Mouse (Mus musculus): ENCODE data around the gene Slc16a3. TPM values are rescaled to one million over a fixed set of nuclear protein-coding genes. Genes with fewer than 3 reads are reported as not detected.

The Slc16a3 gene
- polyA plus RNA-seq, 1 experiment from 2014 or later = 55.5 TPM

DNA sequence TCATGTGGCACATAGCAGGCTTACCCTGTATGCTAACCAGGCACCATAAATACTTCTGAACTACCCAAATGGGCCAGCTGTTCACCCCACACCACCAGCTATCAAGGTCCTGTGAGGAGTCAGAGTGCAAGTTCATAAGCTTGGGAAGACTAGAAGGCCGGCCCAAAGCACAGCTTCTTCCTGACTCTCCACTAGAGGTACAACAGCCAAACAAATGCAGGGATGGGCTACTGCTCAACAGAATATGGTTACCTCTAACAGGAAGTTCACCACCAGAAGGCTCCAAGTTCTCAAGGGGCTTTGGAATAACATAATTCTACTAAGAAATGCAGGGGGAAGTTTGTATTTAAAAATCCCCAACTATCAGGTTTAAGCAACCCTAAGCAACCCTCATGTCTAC, 41.2 kb downstream of the Slc16a3 start:
- DNase-seq (ENCODE audit: low spot score) = no peak
- Histone ChIP-seq H3K9ac (ENCODE audit: low read length) (peak overlapping the region; percentile 100), H3K4me3 (ENCODE audit: low read depth, low read length) (peak overlapping the region; percentile 100), H3K9me3 (ENCODE audit: control insufficient read depth, low read length) (no peaks in the 10 kb centered on the region), H3K27me3 (ENCODE audit: control insufficient read depth, insufficient read depth, low read length) (no peaks in the 10 kb centered on the region), H3K36me3 (ENCODE audit: control insufficient read depth, insufficient read depth, low read length) (no peaks in the 10 kb centered on the region; the same call in 1 of the 2 replicates), H3K4me1 (replicated peaks; ENCODE audit: control insufficient read depth, insufficient read depth, low read length) (peaks cover 14% of the 10 kb centered on the region), H3K27ac (ENCODE audit: low read depth, low read length) (no peak overlapping the region), H3K4me2 (ENCODE audit: low read depth, low read length, severe bottlenecking) (peak overlapping the region; percentile 73)
- ATAC-seq (replicated peaks; ENCODE audit: low FRiP score) = no peak
- 46% methylated on average over 1 of the region's 1 CpGs for WGBS

DNA sequence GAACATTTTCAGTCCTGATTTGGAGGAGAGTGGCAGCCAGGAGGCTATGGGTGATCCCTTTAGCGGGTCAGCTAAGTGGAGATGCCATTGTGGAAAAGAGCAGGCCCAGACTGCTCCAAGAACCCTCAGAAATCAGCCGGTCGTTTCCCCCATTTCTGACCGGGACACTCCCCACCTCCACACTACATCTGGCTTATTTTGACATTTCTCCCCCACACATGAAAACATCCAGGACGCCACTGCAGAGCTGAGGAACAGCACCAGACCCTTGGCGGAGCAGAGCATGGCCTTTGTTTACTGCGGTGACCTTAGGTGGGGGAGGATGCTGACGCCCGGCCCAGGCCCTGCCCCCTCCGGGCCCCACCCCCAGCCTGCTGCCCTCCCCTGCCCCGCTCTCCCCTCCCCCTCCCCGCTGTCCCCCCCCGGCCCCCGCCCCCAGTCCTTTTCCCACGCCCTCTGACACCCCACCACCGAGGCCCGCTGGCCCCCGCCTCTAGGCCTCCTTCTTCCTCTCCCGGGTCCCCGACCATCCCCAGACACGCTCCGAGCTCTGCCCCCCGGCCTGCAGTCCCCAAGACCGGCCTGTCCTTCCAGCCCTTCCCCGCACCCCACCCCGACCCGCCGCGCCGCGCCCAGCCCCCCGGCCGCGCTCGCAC, 42.0 kb downstream of the Slc16a3 start:
- H3K9me3 ChIP-seq (ENCODE audit: control insufficient read depth, low read length) = no peaks in the 10 kb centered on the region

DNA sequence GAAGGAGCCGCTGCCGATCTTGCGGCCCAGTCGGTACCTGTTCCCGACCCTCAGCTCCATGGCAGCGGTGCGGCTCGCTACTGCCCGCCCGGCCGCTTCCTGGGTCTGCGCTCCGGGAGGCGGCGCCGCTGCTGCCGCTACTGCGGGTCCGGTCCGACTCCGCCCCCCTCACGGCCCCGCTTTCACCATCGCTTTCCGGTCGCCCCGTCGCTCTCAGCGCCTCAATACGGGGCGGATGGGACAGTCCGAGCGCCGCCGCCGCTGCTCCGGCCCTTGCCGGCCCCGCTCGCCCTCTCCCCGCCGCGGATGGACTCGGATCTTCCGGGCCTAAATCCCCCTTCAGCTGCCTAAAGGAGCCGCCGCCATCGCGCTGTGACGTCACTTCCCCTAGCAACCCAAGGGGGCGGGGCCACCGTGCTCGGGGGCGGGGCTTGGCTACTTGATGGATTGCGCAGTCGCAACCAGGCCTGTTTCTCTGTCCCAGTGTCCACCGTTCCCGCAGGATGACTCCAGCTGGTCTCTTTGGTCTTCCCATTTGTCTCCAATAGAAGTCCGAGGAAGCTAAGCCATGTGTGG, 42.8 kb downstream of the Slc16a3 start, which contains the start of gene Csnk1d:
Gene Csnk1d, minus strand, starts transcription at position 380 of the 576 bp plus-strand sequence.
- Histone ChIP-seq H3K27ac (ENCODE audit: low read depth, low read length) (peak within 1 kb of the TSS; percentile 95), H3K9me3 (ENCODE audit: control insufficient read depth, low read length) (no peaks in the 10 kb centered on the region), H3K4me3 (ENCODE audit: low read depth, low read length) (peak within 1 kb of the TSS; percentile 100), H3K27me3 (ENCODE audit: control insufficient read depth, insufficient read depth, low read length) (no peaks in the 10 kb centered on the region), H3K9ac (ENCODE audit: low read length) (peak within 1 kb of the TSS; percentile 100), H3K4me1 (replicated peaks; ENCODE audit: control insufficient read depth, insufficient read depth, low read length) (peaks cover 14% of the 10 kb centered on the region), H3K36me3 (ENCODE audit: control insufficient read depth, insufficient read depth, low read length) (no peaks in the 10 kb centered on the region; the same call in 1 of the 2 replicates), H3K4me2 (ENCODE audit: low read depth, low read length, severe bottlenecking) (peak within 1 kb of the TSS; percentile 73)
- WGBS = under 1% methylated on average over 51 of the region's 59 CpGs
- DNase-seq (ENCODE audit: low spot score) (peak; percentile 100), ATAC-seq (replicated peaks; ENCODE audit: low FRiP score) (peak; percentile 85)

More for the DNA sequence above, 42.0 kb downstream of the Slc16a3 start:
- H3K27me3 ChIP-seq (ENCODE audit: control insufficient read depth, insufficient read depth, low read length) = no peaks in the 10 kb centered on the region
- under 1% methylated on average over 27 of the region's 35 CpGs for WGBS
- ATAC-seq (replicated peaks; ENCODE audit: low FRiP score) (peak; percentile 52), DNase-seq (ENCODE audit: low spot score) (peak; percentile 79)
- peak overlapping the region; percentile 100 for H3K9ac ChIP-seq (ENCODE audit: low read length)
- peak overlapping the region; percentile 95 for H3K27ac ChIP-seq (ENCODE audit: low read depth, low read length)
- no peaks in the 10 kb centered on the region; the same call in 1 of the 2 replicates for H3K36me3 ChIP-seq (ENCODE audit: control insufficient read depth, insufficient read depth, low read length)
- peaks cover 14% of the 10 kb centered on the region for H3K4me1 ChIP-seq (replicated peaks; ENCODE audit: control insufficient read depth, insufficient read depth, low read length)
- peak overlapping the region; percentile 73 for H3K4me2 ChIP-seq (ENCODE audit: low read depth, low read length, severe bottlenecking)
- H3K4me3 ChIP-seq (ENCODE audit: low read depth, low read length) = peak overlapping the region; percentile 100

DNA sequence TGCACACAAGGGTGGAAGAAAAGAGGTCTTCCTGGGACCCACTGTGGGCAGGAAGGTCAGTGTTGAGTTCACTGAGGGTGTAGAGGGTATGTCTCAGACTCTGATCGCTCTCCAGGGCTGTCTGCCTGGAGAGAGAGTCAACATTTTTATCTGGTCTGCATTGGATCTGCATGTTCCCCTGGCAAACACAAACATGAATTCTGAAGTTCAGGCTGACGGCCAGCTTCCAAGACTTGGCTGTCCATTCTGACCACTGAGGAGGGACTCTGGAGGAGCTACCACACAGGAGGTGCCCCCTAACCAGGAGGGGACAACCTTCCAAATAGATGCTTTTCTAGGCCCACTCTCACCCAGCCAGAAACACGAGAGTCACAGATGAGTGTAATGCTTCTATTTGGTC, 43.5 kb downstream of the Slc16a3 start:
- peak overlapping the region; percentile 25; the same call in 1 of the 2 replicates for H3K27ac ChIP-seq (ENCODE audit: low read depth, low read length)
- no peaks in the 10 kb centered on the region for H3K9me3 ChIP-seq (ENCODE audit: control insufficient read depth, low read length)
- peak overlapping the region; percentile 73 for H3K4me2 ChIP-seq (ENCODE audit: low read depth, low read length, severe bottlenecking)
- peak overlapping the region; percentile 100 for H3K4me3 ChIP-seq (ENCODE audit: low read depth, low read length)
- WGBS = 86% methylated on average over 3 of the region's 3 CpGs
- no peaks in the 10 kb centered on the region for H3K27me3 ChIP-seq (ENCODE audit: control insufficient read depth, insufficient read depth, low read length)
- H3K4me1 ChIP-seq (replicated peaks; ENCODE audit: control insufficient read depth, insufficient read depth, low read length) = peaks cover 14% of the 10 kb centered on the region
- no peaks in the 10 kb centered on the region for H3K36me3 ChIP-seq (ENCODE audit: control insufficient read depth, insufficient read depth, low read length)
- ATAC-seq (replicated peaks; ENCODE audit: low FRiP score) (peak; percentile 4; the same call in 1 of the 2 replicates), DNase-seq (ENCODE audit: low spot score) (no peak)
- H3K9ac ChIP-seq (ENCODE audit: low read length) = peak overlapping the region; percentile 100

DNA sequence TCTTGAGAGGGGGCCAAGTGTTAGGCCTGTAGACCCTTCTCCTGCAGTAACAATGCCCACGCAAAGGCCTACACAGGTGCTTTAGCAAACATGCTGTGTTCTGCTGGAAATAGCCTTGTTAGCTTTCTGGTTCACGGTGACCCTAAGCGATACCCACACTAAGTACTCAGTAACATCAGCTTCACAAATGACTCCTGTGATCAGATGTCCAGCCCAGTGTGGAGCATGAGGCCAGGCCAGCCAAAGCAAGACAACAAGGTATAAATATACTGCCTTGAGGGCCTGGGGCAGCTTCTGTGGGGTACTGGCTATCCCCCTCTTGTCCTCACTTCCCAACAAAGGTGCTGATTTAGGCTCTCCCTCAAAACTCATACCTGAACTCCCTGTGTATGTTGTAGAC, 44.8 kb downstream of the Slc16a3 start:
- Histone ChIP-seq H3K27me3 (ENCODE audit: control insufficient read depth, insufficient read depth, low read length) (no peaks in the 10 kb centered on the region), H3K9me3 (ENCODE audit: control insufficient read depth, low read length) (no peaks in the 10 kb centered on the region), H3K36me3 (ENCODE audit: control insufficient read depth, insufficient read depth, low read length) (no peaks in the 10 kb centered on the region), H3K4me2 (ENCODE audit: low read depth, low read length, severe bottlenecking) (no peak overlapping the region), H3K9ac (ENCODE audit: low read length) (no peak overlapping the region), H3K27ac (ENCODE audit: low read depth, low read length) (no peak overlapping the region), H3K4me1 (replicated peaks; ENCODE audit: control insufficient read depth, insufficient read depth, low read length) (peaks cover 14% of the 10 kb centered on the region), H3K4me3 (ENCODE audit: low read depth, low read length) (no peak overlapping the region)
- 96% methylated on average over 3 of the region's 3 CpGs for WGBS
- ATAC-seq (replicated peaks; ENCODE audit: low FRiP score) (no peak), DNase-seq (ENCODE audit: low spot score) (no peak)

DNA sequence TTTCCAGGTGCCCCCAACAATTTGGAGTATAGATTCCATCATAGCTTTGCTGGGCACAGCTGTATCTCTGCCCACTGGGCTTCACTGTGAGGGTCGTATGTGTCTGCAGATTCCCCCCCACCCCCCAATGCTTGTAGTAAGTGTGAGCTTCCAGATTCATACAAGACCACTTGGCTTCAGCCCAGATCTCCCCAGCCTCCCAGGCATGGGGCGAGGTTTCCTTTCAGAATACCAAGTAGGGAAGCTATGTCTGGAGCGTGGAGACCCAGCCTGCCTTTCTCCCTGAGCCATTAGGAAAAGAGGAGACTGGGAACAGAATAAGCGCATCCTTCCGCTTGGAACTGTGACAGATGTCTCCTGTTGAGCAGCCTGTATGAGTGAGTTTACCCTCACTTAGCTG, 45.3 kb downstream of the Slc16a3 start:
- WGBS = 96% methylated on average over 5 of the region's 5 CpGs
- Histone ChIP-seq H3K4me3 (ENCODE audit: low read depth, low read length) (no peak overlapping the region), H3K4me1 (replicated peaks; ENCODE audit: control insufficient read depth, insufficient read depth, low read length) (peaks cover 14% of the 10 kb centered on the region), H3K27me3 (ENCODE audit: control insufficient read depth, insufficient read depth, low read length) (no peaks in the 10 kb centered on the region), H3K9ac (ENCODE audit: low read length) (no peak overlapping the region), H3K36me3 (ENCODE audit: control insufficient read depth, insufficient read depth, low read length) (no peaks in the 10 kb centered on the region), H3K27ac (ENCODE audit: low read depth, low read length) (no peak overlapping the region), H3K9me3 (ENCODE audit: control insufficient read depth, low read length) (no peaks in the 10 kb centered on the region), H3K4me2 (ENCODE audit: low read depth, low read length, severe bottlenecking) (no peak overlapping the region)
- ATAC-seq (replicated peaks; ENCODE audit: low FRiP score) (no peak), DNase-seq (ENCODE audit: low spot score) (no peak)

DNA sequence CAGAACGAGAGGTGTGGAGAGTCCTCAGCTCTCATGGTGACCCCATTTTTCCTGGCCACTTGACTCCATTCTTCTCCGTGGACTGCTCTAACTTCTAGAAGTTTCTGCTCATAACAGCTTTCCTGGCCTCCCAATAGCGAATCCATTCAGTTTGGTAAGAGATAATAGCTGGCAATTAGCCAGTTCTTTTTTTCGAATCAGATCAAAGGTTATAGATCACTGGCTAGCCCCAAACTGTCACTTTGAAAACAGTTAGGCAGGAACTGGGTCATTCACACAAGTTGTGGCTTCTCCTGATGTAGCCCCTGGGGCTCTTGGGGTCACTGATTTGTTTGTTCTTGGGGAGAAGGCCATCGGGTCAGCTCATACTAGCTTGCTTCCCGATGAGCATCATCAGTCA, 46.5 kb downstream of the Slc16a3 start:
- 87% methylated on average over 6 of the region's 6 CpGs for WGBS
- no peak overlapping the region for H3K27ac ChIP-seq (ENCODE audit: low read depth, low read length)
- H3K27me3 ChIP-seq (ENCODE audit: control insufficient read depth, insufficient read depth, low read length) = no peaks in the 10 kb centered on the region
- no peak overlapping the region for H3K9ac ChIP-seq (ENCODE audit: low read length)
- DNase-seq (ENCODE audit: low spot score) (no peak), ATAC-seq (replicated peaks; ENCODE audit: low FRiP score) (no peak)
- no peak overlapping the region for H3K4me2 ChIP-seq (ENCODE audit: low read depth, low read length, severe bottlenecking)
- H3K4me3 ChIP-seq (ENCODE audit: low read depth, low read length) = no peak overlapping the region
- H3K4me1 ChIP-seq (replicated peaks; ENCODE audit: control insufficient read depth, insufficient read depth, low read length) = peaks cover 5% of the 10 kb centered on the region
- no peaks in the 10 kb centered on the region for H3K36me3 ChIP-seq (ENCODE audit: control insufficient read depth, insufficient read depth, low read length)
- H3K9me3 ChIP-seq (ENCODE audit: control insufficient read depth, low read length) = no peaks in the 10 kb centered on the region

DNA sequence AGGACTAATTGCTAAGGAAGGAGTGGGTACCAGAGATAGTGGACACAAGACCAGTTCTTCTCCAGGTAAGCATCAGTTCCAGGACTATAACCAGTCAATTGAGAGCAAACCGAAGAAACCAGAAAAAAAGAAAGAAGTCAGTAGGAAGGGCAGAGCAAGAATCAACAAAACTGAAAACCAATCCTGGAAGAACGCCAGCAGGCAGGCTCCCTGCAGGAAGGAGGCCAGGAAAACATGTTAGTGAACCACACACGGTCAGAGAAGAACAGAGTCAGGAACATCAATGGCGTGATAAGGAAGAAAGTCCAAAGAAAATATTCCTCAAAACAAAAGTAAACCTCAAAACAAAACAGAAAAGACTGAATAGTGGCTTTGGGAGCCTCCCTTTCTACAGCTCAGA, 53.7 kb downstream of the Slc16a3 start:
- Histone ChIP-seq H3K4me3 (ENCODE audit: low read depth, low read length) (no peak overlapping the region), H3K4me1 (replicated peaks; ENCODE audit: control insufficient read depth, insufficient read depth, low read length) (no peaks in the 10 kb centered on the region), H3K27me3 (ENCODE audit: control insufficient read depth, insufficient read depth, low read length) (no peaks in the 10 kb centered on the region), H3K4me2 (ENCODE audit: low read depth, low read length, severe bottlenecking) (no peak overlapping the region), H3K36me3 (ENCODE audit: control insufficient read depth, insufficient read depth, low read length) (no peaks in the 10 kb centered on the region), H3K9me3 (ENCODE audit: control insufficient read depth, low read length) (no peaks in the 10 kb centered on the region), H3K9ac (ENCODE audit: low read length) (no peak overlapping the region), H3K27ac (ENCODE audit: low read depth, low read length) (no peak overlapping the region)
- ATAC-seq (replicated peaks; ENCODE audit: low FRiP score) (no peak), DNase-seq (ENCODE audit: low spot score) (no peak)
- WGBS = 90% methylated on average over 4 of the region's 4 CpGs
